Mouse (Mus musculus): ENCODE measurements around the gene Gm20695.

The Gm20695 gene

GRCm38 (mm10) chr16:3896046-3896445 is 11.6 kb downstream of the Gm20695 start:
- DNase-seq, result no peak

GRCm38 (mm10) chr16:3896553-3896952 is 12.1 kb downstream of the Gm20695 start:
- DNase-seq, result no peak

GRCm38 (mm10) chr16:3907471-3907870 is 23.0 kb downstream of the Gm20695 start:
- no peak for DNase-seq

GRCm38 (mm10) chr16:3908537-3909111 is 24.2 kb downstream of the Gm20695 start, which contains the start of the genes 1700037C18Rik and Cluap1:
Gene 1700037C18Rik (minus strand): TSS chr16:3908689.
Gene Cluap1 (plus strand): TSS chr16:3908801.
- peak; percentile 93 to 95 for DNase-seq

DNA sequence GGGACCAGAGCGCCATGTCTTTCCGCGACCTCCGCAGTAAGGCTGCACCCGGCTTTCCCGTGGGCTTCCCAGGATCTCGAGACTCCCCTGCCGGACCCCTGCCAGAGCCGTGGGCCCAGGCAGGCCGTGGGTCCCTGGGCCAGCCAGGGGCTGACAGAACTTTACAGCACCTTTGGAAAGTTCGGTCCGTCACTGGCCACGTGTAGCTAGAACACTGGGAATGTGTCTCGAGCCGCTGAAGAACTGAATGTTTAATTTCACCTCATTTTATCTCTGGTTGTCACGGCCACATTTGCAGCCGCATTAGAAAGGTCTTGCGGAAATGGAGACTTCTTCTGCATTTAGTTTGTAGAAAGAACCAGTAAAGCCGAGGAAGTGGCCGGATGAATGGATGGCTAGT is 24.7 kb downstream of the Gm20695 start:
- no peak for DNase-seq

DNA sequence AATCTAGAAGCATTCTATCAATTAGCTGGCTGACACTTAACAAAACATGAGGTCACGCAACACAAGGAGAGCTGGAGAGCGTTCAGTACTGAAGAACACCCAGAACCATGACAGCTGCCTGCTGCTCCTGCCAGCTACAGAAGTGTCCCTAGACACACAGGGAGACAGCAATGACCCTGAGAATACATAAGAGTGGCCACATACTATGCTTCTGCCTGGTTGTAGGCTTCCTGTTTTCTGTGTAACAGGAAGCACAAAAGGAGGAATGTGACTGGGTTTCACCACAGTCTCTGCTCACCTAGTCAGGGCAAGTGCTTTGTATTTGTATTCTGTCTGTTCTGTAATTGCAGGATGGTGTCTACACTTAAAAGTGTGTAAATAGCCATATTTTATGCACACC is 36.3 kb downstream of the Gm20695 start:
- no peak for DNase-seq

DNA sequence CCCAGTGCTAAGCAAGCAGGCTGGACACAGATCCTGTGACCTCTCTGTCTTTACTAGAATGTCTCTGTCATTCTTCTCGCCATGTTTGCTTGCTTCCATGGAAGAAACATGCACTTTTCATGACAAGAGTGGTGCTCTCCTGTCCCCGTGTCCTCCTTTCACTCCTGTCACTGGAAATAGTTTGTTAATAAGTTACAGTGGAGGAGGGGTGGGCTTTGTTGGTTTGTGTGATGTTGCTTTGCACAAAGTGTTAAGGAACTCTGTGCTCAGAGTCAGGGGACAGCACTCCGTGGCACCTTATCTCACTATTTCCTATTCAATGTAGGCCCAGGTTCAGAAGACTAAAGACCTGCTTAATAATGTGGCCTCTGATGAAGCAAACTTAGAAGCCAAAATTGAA is 39.1 kb downstream of the Gm20695 start:
- DNase-seq, result no peak

- no peak for DNase-seq
These were observed 39.5 kb downstream of the Gm20695 start for GRCm38 (mm10) chr16:3923966-3924365.

DNA sequence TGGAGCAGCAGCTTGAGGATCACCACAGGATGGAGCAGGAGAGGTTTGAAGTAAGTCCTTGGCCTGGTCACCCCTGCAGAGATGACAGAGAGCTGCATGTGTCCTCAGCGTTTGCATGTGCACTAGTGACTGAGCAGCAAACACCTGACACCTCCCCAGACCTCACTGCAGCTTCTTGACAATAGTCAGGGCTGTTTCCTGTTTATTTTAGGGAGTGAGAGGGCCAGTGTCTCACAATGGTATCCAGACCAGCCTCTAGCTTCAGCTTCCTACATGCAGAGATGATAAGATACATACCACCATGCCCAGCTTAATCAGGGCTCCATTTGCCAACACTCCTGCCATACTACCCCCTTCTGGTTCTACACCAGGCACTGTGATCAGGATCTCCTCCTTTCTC is 44.1 kb downstream of the Gm20695 start:
- DNase-seq, result no peak

DNA sequence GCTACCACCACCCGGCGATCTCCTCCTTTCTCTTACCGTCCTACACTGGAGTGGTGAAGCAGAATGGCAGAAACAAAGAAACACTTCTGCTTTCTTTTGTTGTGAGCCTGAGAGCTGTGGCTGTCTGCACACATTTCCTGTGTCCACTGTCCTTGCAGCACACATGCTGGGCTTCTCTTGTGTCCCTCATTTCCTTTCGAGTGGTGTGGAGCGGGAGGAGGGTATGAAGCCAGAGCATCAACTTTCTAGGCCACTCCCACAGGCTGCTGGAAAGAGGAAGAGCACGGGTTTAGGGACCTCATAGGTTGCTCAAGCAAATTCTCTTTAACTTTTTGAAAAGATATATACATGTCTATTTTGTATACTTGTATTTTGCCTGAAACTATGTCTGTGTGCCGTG is 44.7 kb downstream of the Gm20695 start:
- no peak for DNase-seq

DNA sequence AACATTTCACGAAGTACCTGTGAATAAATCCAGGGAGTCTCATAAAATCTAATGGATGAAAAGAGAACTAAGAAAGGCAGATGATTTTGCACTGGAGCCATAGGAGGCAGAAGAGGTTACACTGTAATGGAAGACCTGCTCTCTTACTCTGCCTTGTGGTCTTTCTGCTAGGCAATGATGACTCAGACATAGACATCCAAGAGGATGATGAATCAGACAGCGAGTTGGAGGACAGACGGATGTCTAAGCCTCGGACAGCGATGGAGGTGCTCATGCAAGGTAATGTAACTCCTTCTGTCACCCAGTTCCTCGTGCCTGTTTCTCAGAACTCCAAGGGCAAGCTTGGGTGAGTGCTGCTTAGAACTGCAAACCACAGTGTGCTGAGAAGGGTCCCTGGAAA is 49.1 kb downstream of the Gm20695 start:
- DNase-seq, result no peak

DNA sequence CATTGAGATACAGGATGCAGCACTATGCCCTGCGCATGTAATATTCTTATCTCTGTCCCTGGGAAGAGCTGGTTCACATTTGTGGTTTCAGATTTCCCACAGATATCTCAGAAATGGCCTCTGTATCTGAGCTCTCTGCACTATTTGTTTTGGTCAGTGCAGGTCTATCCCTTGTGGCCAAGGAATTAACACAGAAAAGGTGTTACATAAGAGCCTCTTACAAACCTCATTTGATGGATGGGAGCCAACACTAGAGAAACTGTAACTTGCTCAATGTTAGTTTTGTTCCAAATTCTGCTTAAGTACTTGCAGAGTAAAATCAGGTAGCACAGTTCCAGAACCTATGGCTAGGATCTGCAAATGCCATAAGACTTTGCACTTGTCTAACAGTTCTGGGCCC is 49.6 kb downstream of the Gm20695 start:
- DNase-seq, result no peak

GRCm38 (mm10) chr16:3934701-3935100 is 50.3 kb downstream of the Gm20695 start:
- no peak for DNase-seq

DNA sequence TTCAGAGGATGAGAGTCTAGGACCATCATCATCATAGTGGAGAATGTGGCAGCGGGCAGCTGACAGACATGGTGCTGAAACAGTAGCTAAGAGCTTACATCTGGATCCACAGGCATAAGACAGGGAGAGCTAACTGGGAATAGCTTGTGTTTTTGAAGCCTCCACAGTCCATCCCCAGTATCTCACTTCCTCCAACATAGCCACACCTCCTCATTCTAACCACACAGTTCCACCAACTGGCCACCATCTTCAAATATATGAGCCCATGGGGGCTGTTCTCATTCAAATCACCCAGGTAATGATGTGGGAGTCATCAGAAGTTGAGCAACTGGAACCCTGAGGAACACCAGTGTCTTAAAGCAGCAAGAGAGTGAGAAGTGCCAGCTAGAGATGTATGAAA is 66.7 kb downstream of the Gm20695 start:
- DNase-seq, result no peak

DNA sequence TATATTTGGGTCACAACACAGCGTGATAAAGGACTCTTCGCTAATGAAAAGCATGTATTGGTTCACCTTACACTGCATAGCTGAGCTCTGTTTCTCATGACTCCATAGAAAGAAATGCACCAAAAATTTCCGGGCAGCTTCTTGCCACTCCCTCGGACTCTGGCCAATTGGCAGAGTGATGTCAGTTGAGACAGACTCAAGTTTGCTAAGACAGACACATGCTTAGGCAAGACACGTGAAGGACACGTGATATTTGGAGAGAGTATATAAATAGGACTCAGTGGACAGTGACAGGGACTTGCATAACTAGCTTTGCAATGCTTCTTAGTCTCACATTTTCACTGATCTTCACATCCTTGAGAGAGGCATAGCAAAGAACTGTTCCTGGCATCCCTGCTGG is 71.9 kb downstream of the Gm20695 start:
- DNase-seq, result peak; percentile 48 to 69

GRCm38 (mm10) chr16:3959261-3959660 is 74.8 kb downstream of the Gm20695 start:
- DNase-seq, result peak; percentile 59 to 69

DNA sequence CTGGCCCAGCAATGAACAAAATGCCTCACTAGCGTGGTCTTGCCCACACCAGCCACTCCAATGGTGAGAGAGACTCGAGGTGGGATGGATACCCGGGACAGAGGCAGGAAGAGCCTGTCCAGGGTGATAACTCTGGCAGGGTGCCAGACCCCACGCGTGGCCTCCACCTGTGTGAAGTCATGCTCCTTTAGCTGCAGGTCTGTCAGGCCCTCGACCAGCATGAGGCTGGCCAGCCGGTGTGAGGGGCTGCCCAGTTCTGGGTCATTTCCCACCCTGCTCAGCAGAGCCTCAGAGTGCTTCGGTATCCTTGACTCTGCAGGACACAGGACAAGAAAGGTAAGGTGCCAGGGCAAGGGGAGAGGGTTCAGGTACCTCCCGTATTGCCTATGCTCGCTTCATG is 80.5 kb downstream of the Gm20695 start:
- peak; percentile 45 to 61 for DNase-seq

DNA sequence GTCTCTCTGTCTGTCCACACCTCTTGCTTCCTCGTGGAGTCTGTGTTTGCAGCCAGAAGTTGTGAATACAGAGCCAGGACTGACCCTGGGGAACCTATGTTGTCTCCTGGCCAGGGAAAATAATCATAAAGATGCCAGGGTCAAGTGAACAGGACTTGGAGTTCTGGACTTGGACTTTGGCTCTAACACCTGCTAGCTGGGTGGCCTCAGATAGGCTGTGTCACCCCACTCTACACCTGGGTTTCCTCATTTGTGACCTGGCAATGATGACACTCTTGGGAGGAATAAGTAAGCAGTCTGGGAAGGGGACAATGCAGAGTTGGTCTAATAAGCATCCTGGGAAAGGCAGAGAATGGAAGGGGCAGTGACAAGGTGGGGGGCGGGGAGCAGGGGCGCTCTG is 81.1 kb downstream of the Gm20695 start:
- DNase-seq, result no peak

Measured in cerebellum, postnatal 25 days (tissue).